Mouse (Mus musculus): ENCODE measurements at regions not wholly inside any gene's neighbourhood (a gene's known extent, or its start where the extent isn't known, plus 50 kb on each side); places are given as distances from the start of the nearest gene placed in this dataset.

DNA sequence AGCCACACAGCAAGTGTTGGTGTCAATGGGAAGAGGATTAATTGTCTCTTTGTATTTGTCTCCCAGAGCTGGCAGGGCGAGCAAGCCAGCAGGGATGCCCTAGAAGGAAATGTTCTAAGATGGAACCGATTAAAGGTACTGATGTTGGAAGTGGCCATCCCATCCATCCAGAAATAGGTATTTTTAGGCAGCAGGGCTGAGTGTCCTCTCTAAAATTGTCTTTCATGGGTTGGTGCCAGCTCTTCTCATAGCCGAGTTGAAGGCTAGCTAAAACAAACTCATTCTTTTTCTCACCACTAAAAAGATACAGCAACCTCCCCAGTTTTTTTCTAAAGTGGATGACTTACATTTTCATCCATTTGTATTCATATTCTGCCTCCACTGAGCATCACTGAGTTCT, 120.2 kb upstream of the Xylt1 start:
- DNase-seq (ENCODE audit: low read depth, low spot score) = no peak

DNA sequence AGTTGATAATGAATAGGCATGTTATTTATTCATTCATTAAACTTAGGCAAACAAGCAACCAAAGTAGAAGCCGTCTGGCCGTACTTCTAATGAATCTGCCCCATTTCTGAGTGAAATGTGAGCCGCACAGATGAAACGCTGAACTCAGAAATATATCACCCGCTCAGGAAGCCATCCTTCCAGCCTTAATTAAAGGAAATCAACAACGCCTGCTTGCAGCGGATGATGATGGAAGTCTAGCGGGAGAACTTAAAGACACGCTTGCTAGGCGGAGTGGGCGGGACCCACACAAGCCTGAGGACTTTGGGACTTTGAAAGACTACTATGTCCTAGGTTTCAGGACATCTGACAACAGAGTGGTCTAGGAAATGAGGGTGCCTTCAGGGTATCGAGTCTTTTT, 117.7 kb upstream of the Xylt1 start:
- no peak for DNase-seq (ENCODE audit: low read depth, low spot score)

DNA sequence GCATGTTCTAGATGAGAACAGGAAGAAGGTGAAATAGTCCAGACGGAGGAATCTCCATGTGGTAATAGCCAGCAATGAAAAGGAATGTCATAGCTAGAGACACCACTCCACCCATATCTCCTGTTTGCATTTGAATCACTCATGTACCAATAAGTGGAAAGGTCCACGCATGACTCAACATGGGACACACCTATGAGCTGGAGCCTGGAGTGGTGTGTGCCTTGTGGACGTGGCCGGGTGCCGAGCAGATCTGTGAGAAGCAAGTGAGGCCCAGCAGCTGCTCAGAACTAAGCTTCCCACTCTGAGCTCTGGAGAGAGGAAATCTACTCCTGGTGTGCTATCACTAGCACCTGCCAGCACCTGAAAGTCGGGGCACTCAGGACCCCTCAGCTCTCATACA, 116.4 kb upstream of the Xylt1 start:
- no peak for DNase-seq (ENCODE audit: low read depth, low spot score)

DNA sequence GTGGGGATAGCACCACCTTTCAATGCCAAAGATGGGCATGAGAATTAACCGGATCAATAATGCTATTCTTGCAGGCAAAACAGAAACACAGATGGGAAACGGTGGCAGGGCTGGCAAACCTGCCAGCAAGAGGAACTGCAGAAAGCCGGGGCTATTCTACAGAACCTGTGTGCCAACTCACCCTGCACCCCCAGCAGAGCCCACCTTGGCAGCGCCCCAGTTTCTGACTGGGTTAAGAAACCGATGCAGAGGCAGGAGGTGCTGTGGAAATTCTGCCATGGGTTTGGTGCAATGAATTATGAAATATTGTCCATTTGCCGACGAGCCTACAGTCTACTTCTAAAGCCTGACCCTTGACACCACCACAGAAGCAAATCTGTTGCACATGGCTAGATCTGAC, 112.7 kb upstream of the Xylt1 start:
- no peak for DNase-seq (ENCODE audit: low read depth, low spot score)

DNA sequence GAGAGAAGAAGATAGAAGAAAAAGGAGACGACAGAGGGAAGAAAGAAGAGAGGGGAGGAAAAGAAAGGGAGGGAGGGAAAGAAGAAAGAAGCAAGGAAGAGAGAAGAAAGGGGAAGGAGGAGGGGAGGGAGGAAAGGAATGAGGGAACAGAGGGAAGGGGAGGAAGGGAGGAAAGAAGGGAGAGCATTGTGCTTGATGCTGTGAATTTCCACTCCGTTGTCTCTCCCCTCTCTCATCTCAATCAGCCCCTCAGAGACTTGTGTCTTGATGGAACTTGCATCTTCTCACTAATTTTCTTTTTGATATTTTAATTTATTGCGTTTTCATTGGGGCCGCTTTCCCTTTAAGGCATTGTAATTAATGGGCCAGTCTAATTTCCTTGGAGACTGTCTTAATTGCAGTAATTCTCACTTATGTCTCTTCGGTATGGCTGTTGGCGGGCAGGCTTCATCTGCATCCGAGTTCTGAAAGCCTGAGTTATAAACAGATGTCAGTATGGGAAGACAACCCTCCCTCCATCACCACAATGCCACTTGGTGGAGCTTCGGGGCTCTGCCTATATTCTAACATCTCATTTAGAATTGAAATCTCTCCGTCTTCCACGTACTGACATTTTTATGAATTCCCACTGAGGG, 111.4 kb upstream of the Xylt1 start:
- DNase-seq (ENCODE audit: low read depth, low spot score) = no peak

DNA sequence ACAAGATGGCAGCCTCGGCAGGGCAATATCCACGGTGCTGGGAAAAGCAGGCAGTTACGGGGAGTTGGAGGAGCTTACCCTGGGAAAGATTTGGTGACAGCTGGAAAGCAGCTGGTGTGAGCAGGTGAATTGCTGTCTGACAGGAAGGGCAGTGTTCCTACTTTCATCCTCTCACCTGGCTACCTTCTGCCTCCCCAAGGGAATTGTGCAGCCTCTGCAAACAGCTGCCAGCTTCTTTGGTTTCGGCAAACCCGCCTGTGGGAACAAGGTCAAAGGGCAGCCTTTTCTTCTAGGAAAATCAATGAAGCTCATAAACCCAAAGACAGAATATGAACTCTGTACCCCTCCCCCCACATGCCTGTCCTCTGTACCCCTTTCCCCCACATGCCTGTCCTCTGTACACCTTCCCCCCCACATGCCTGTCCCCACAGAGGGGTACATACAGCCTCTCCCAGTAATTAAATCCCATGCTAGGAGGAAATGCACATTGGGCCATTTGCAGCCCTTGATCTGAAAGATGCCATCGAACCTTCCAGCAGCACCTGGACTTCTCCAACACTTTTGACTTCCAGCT, 102.3 kb upstream of the Xylt1 start:
- no peak for DNase-seq (ENCODE audit: low read depth, low spot score)

DNA sequence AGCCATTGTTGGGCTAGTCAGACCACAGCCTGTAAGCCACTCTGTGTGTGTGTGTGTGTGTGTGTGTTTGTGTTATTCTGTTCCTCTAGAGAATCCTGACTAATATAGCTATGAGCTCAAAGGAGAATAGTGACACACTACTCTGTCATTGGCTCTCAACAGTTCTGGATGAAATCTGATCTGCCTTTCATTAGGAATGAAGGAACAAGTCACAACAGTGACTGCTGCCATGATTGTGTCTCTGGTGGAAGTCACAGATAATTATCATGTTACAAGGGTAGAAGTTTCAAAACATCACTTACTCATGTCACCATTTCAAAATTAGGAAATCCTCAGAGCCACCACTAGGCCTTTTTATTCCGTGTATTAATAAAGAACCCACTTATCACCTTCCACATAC, 98.6 kb upstream of the Xylt1 start:
- DNase-seq (ENCODE audit: low read depth, low spot score) = no peak

DNA sequence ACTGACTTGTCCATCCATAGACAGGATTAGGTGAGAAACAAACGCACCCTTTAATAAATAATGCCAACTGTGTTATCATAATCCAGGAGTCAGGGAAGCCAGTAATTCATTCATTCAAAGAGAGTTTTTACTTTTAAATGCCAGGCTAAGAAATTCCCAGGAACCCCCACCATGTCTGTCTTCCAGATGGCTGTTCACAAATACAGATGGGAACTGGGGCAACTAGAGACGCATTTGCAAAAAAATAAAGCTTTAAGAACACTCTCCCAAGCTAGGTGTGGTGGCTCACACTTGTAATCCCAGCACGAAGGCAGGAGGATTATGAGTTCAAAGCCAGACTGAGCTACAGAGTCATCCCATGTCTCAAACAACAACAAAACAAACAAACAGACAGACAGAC, 95.6 kb upstream of the Xylt1 start:
- no peak for DNase-seq (ENCODE audit: low read depth, low spot score)

DNA sequence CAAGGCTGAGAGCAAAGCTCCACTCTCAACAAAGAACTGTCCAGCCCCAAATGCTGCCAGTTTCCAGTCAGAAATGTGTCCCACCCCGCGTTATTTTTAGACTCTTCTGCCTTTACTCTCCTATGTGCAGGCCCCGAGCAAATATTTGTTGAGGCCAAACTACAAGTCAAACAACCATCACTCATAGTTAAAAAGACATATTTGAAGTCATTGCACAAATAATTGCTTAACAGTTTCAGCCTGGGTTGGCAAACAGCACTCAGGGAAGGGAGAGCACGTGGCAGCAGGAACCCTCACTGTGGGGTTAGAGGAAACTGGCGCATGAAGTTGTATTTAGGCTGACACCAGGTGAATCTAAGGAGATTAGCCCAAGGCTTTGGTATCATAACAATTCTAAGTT, 94.8 kb upstream of the Xylt1 start:
- DNase-seq (ENCODE audit: low read depth, low spot score) = no peak

DNA sequence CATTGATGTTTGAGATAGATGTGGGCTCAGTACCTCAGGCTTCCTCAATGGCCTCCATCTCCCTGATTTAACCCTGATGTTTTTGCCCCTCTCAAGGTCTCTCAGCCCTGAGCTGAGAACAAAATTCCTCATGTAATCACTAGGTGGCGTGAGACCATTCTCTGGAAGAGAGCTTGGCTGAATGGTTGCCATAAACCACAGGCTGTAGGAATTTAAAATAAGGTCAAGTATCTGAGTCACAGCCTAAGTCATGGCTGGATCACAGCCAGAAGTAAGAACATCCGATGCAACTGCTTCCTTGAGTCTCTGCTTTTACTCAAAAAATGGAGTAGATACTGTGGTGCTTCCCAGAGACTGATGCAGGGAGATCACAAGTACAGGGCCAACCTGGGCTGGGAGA, 77.1 kb upstream of the Xylt1 start:
- peak; percentile 15 for DNase-seq (ENCODE audit: low read depth, low spot score)

DNA sequence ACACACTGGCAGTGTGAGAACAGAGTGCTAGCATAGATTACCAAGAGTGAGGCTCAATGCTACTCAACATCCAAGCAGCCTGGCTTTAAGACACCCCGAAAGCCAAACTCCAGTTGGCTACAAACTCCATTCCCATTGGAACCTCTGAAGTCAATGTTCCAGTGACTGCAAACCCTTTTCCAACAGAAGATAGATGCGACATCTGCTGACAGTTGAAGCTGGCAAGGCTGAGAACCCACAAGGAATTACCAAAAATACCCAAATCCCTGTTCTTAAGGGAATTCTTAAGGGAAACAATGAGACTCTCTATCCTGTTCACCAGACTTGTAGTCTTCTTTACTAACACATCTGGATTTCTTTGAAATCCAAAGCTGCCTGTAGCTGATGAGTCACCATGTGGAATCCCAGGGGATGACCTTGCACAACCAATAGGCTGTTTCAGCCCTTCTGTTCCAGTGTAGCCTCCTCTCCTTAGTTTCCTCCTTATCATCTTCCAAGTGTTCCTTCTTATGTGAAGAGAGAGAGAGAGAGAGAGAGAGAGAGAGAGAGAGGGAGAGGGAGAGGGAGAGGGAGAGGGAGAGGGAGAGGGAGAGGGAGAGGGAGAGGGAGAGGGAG, 70.1 kb upstream of the Xylt1 start:
- DNase-seq (ENCODE audit: low read depth, low spot score) = no peak

DNA sequence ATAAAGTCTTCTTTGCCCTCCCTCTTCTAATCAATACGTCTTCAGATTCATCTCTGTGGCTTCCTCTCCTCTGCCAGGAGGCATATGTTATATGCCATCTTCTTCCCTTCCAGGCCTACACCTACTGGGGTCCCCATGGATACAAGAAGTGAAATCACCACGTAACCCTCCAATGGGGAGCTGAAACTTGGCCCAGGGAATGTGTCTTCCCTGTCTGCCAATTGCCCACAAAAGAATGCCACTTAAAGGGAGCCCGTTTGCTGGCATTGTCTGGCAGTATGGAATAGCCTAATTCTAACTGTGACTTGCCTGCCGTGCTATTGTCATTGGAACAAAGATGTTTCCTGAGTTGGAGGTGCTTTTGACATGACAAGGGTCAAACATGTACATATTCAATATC, 69.5 kb upstream of the Xylt1 start:
- DNase-seq (ENCODE audit: low read depth, low spot score) = no peak

DNA sequence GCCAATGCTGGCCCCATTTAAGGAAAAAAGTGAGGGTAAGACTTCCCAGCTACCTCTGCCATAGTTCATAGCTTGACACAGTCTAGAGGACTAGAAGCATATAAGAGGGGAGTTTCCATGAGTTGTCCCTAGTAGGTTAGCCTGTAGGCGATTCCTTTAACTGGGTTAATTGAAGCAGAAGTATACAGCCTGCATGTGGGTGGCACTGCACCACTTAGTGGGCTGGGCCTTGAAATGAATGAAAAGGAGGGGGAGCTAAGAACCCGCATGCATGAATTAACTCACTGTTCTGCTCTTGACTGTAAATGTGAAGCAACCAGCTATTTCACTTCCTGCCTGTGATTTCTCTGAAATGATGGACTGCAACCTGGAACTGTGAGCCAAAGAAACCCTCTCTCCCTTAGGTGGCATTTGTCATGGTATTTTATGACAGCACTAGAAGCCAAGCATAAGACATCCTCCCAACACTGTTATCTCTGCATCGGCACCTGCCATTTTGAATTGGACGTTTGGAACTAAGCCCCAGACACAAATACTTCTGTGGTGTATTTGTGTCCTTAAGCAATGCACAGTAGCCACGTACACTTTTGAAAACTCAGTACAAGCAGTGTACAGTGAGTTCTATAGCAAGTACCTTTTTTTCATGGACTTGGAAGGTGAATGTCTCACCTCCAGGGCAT, 64.5 kb upstream of the Xylt1 start:
- DNase-seq (ENCODE audit: low read depth, low spot score) = no peak

DNA sequence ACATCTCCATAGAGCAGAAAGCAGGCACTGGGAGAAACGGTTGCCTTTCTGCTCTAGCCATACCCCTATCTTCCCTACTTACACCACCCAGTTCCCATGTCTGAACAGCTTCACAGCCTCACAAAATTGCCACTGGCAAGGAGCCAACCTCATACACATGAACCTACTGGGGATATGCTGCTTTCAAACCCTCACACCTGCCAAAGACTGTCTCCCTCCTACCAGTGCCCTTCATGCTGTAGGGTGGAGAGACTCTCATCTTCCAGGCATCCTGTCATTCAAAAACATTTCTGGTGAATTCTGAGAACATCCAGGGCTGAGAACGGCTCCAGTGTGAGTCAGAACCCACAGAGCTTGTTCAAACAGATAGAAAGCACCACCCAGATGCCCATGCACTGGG, 63.4 kb upstream of the Xylt1 start:
- no peak for DNase-seq (ENCODE audit: low read depth, low spot score)

DNA sequence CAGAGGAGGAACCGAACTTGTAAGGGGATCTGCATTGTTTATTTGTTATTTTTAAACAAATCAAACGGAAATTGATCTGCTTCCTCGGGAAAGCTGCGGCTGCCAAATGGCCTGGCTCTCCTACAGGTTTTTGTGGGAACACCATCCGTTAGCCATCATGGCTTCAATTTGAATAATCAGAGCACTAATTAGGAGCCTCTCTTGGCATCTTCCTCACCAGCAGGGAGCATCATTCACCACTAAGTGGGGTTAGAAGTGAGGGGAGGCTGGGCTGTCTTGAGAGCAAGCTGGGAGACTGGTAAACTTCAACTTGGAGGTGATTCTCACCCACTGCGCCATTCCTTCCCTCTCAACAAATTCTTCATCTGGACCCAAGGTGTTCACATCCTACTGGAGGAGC, 60.2 kb upstream of the Xylt1 start:
- peak; percentile 19 for DNase-seq (ENCODE audit: low read depth, low spot score)

All from CD4-positive, CD25-positive, alpha-beta regulatory T cell, adult 2 months (primary cell).